Mouse (Mus musculus): ENCODE data around the gene Fam19a5. TPM values are rescaled to one million over a fixed set of nuclear protein-coding genes. Genes with fewer than 3 reads are reported as not detected.

The Fam19a5 gene
- polyA plus RNA-seq, 1 experiment from 2014 or later: 0.10 TPM

- H3K27me3 ChIP-seq: no peaks in the 10 kb centered on the region
- H3K4me1 ChIP-seq (replicated peaks): no peaks in the 10 kb centered on the region
- no peak overlapping the region for H3K4me2 ChIP-seq
- peaks cover 21% of the 10 kb centered on the region; the same call in 1 of the 2 replicates for H3K9me3 ChIP-seq (replicated peaks)
- H3K36me3 ChIP-seq: no peaks in the 10 kb centered on the region
- H3K4me3 ChIP-seq (replicated peaks): no peak overlapping the region
- DNase-seq (no peak), ATAC-seq (ENCODE audit: low read depth) (no peak)
- WGBS (ENCODE audit: insufficient replicate concordance): 69% methylated on average over 5 of the region's 5 CpGs
- no peak overlapping the region for H3K9ac ChIP-seq
- H3K27ac ChIP-seq: no peak overlapping the region
Measured at GRCm38 (mm10) chr15:87668112-87668511, 124.0 kb downstream of the Fam19a5 start.

GRCm38 (mm10) chr15:87671929-87672328, 127.8 kb downstream of the Fam19a5 start:
- 57% methylated on average over 9 of the region's 9 CpGs for WGBS (ENCODE audit: insufficient replicate concordance)
- no peaks in the 10 kb centered on the region for H3K9me3 ChIP-seq (replicated peaks)
- no peak overlapping the region for H3K9ac ChIP-seq
- H3K36me3 ChIP-seq: no peaks in the 10 kb centered on the region
- no peak overlapping the region for H3K27ac ChIP-seq
- H3K4me1 ChIP-seq (replicated peaks): no peaks in the 10 kb centered on the region
- H3K27me3 ChIP-seq: no peaks in the 10 kb centered on the region
- DNase-seq: no peak
- H3K4me2 ChIP-seq: no peak overlapping the region
- no peak overlapping the region for H3K4me3 ChIP-seq (replicated peaks)
- ATAC-seq (ENCODE audit: low read depth): no peak

- no peak overlapping the region for H3K9ac ChIP-seq
- no peak for ATAC-seq (ENCODE audit: low read depth)
- H3K27ac ChIP-seq: no peak overlapping the region
- no peaks in the 10 kb centered on the region for H3K27me3 ChIP-seq
- no peak for DNase-seq
- H3K4me3 ChIP-seq (replicated peaks): no peak overlapping the region
- no peaks in the 10 kb centered on the region for H3K36me3 ChIP-seq
- no peak overlapping the region for H3K4me2 ChIP-seq
- no peaks in the 10 kb centered on the region for H3K4me1 ChIP-seq (replicated peaks)
- WGBS (ENCODE audit: insufficient replicate concordance): 57% methylated on average over 6 of the region's 6 CpGs
- H3K9me3 ChIP-seq (replicated peaks): no peaks in the 10 kb centered on the region
Measured at GRCm38 (mm10) chr15:87678711-87679110, 134.6 kb downstream of the Fam19a5 start.

- Histone ChIP-seq H3K9me3 (replicated peaks) (no peaks in the 10 kb centered on the region), H3K9ac (no peak overlapping the region), H3K36me3 (no peaks in the 10 kb centered on the region), H3K27me3 (no peaks in the 10 kb centered on the region), H3K4me1 (replicated peaks) (no peaks in the 10 kb centered on the region), H3K27ac (no peak overlapping the region), H3K4me3 (replicated peaks) (no peak overlapping the region), H3K4me2 (no peak overlapping the region)
- DNase-seq (no peak), ATAC-seq (ENCODE audit: low read depth) (no peak)
- 50% methylated on average over 3 of the region's 3 CpGs for WGBS (ENCODE audit: insufficient replicate concordance)
Measured at GRCm38 (mm10) chr15:87682410-87682809, 138.3 kb downstream of the Fam19a5 start.

GRCm38 (mm10) chr15:87686415-87687040, 142.4 kb downstream of the Fam19a5 start:
- Histone ChIP-seq H3K4me1 (replicated peaks) (no peaks in the 10 kb centered on the region), H3K27ac (no peak overlapping the region), H3K27me3 (no peaks in the 10 kb centered on the region), H3K36me3 (no peaks in the 10 kb centered on the region), H3K4me3 (replicated peaks) (no peak overlapping the region), H3K9me3 (replicated peaks) (no peaks in the 10 kb centered on the region), H3K9ac (no peak overlapping the region), H3K4me2 (no peak overlapping the region)
- ATAC-seq (ENCODE audit: low read depth): no peak
- 54% methylated on average over 10 of the region's 10 CpGs for WGBS (ENCODE audit: insufficient replicate concordance)
- no peak for DNase-seq

- H3K4me1 ChIP-seq (replicated peaks): no peaks in the 10 kb centered on the region
- no peak overlapping the region for H3K27ac ChIP-seq
- H3K36me3 ChIP-seq: no peaks in the 10 kb centered on the region
- DNase-seq: no peak
- no peak for ATAC-seq (ENCODE audit: low read depth)
- no peak overlapping the region for H3K9ac ChIP-seq
- no peaks in the 10 kb centered on the region; the same call in 1 of the 2 replicates for H3K9me3 ChIP-seq (replicated peaks)
- 69% methylated on average over 15 of the region's 15 CpGs for WGBS (ENCODE audit: insufficient replicate concordance)
- no peaks in the 10 kb centered on the region for H3K27me3 ChIP-seq
- H3K4me2 ChIP-seq: no peak overlapping the region
- no peak overlapping the region for H3K4me3 ChIP-seq (replicated peaks)
Measured at GRCm38 (mm10) chr15:87691271-87691955, 147.3 kb downstream of the Fam19a5 start.

GRCm38 (mm10) chr15:87691958-87692357, 147.9 kb downstream of the Fam19a5 start:
- Histone ChIP-seq H3K4me3 (replicated peaks) (no peak overlapping the region), H3K27ac (no peak overlapping the region), H3K36me3 (no peaks in the 10 kb centered on the region), H3K27me3 (no peaks in the 10 kb centered on the region), H3K4me1 (replicated peaks) (no peaks in the 10 kb centered on the region), H3K9ac (no peak overlapping the region), H3K9me3 (replicated peaks) (no peaks in the 10 kb centered on the region; the same call in 1 of the 2 replicates), H3K4me2 (no peak overlapping the region)
- ATAC-seq (ENCODE audit: low read depth) (no peak), DNase-seq (no peak)
- WGBS (ENCODE audit: insufficient replicate concordance): 60% methylated on average over 4 of the region's 4 CpGs

- no peak overlapping the region for H3K4me3 ChIP-seq (replicated peaks)
- no peak for DNase-seq
- H3K9ac ChIP-seq: no peak overlapping the region
- no peaks in the 10 kb centered on the region for H3K27me3 ChIP-seq
- H3K9me3 ChIP-seq (replicated peaks): no peaks in the 10 kb centered on the region; the same call in 1 of the 2 replicates
- no peak overlapping the region for H3K27ac ChIP-seq
- no peaks in the 10 kb centered on the region for H3K4me1 ChIP-seq (replicated peaks)
- H3K36me3 ChIP-seq: no peaks in the 10 kb centered on the region
- ATAC-seq (ENCODE audit: low read depth): no peak
- WGBS (ENCODE audit: insufficient replicate concordance): 61% methylated on average over 7 of the region's 7 CpGs
- no peak overlapping the region for H3K4me2 ChIP-seq
Measured at GRCm38 (mm10) chr15:87692394-87692793, 148.3 kb downstream of the Fam19a5 start.

- no peak for ATAC-seq (ENCODE audit: low read depth)
- H3K4me1 ChIP-seq (replicated peaks): no peaks in the 10 kb centered on the region
- H3K4me2 ChIP-seq: no peak overlapping the region
- H3K4me3 ChIP-seq (replicated peaks): no peak overlapping the region
- no peak for DNase-seq
- no peak overlapping the region for H3K27ac ChIP-seq
- no peaks in the 10 kb centered on the region for H3K27me3 ChIP-seq
- peaks cover 2% of the 10 kb centered on the region; the same call in 1 of the 2 replicates for H3K9me3 ChIP-seq (replicated peaks)
- H3K9ac ChIP-seq: no peak overlapping the region
- 63% methylated on average over 4 of the region's 4 CpGs for WGBS (ENCODE audit: insufficient replicate concordance)
- H3K36me3 ChIP-seq: no peaks in the 10 kb centered on the region
Measured at GRCm38 (mm10) chr15:87692865-87693513, 148.9 kb downstream of the Fam19a5 start.

GRCm38 (mm10) chr15:87697433-87697996, 153.4 kb downstream of the Fam19a5 start:
- WGBS (ENCODE audit: insufficient replicate concordance): 77% methylated on average over 13 of the region's 13 CpGs

GRCm38 (mm10) chr15:87698562-87699320, 154.6 kb downstream of the Fam19a5 start:
- H3K36me3 ChIP-seq: no peaks in the 10 kb centered on the region
- DNase-seq: no peak
- H3K4me1 ChIP-seq (replicated peaks): no peaks in the 10 kb centered on the region
- WGBS (ENCODE audit: insufficient replicate concordance): 60% methylated on average over 14 of the region's 14 CpGs
- no peak overlapping the region for H3K4me2 ChIP-seq
- H3K27ac ChIP-seq: no peak overlapping the region
- H3K9ac ChIP-seq: no peak overlapping the region
- H3K9me3 ChIP-seq (replicated peaks): peaks cover 9% of the 10 kb centered on the region
- ATAC-seq (ENCODE audit: low read depth): no peak
- no peak overlapping the region for H3K4me3 ChIP-seq (replicated peaks)
- no peaks in the 10 kb centered on the region for H3K27me3 ChIP-seq

More at GRCm38 (mm10) chr15:87697433-87697996, 153.4 kb downstream of the Fam19a5 start:
- no peaks in the 10 kb centered on the region for H3K4me1 ChIP-seq (replicated peaks)
- peaks cover 9% of the 10 kb centered on the region for H3K9me3 ChIP-seq (replicated peaks)
- no peak overlapping the region for H3K4me3 ChIP-seq (replicated peaks)
- no peak overlapping the region for H3K27ac ChIP-seq
- H3K4me2 ChIP-seq: no peak overlapping the region
- no peak overlapping the region for H3K9ac ChIP-seq
- H3K27me3 ChIP-seq: no peaks in the 10 kb centered on the region
- DNase-seq (no peak), ATAC-seq (ENCODE audit: low read depth) (no peak)
- no peaks in the 10 kb centered on the region for H3K36me3 ChIP-seq

Data from liver, embryonic 13.5 days (tissue).